In genomic region chr5:137569031-137569430, GRCm38 (mm10) we compare ENCODE assay signal across 1 mouse cellular context.
TF ChIP-seq lines count a peak whose summit lies in the region.

No protein-coding gene starts in this region.

TF ChIP-seq in CH12.LX, 34 proteins besides CTCF, POLR2A, EP300 and RAD21 (continued from another document):
- no peak for TF ChIP-seq BHLHE40 (IDR thresholded peaks at IDR 0.05; ENCODE audit: low read depth, low read length)
- no peak for TF ChIP-seq CHD1 (IDR thresholded peaks at IDR 0.05; ENCODE audit: low read depth, low read length)
- TF ChIP-seq USF1 (IDR thresholded peaks at IDR 0.05; ENCODE audit: low read depth, low read length) = no peak
- no peak for TF ChIP-seq MAX (IDR thresholded peaks at IDR 0.05; ENCODE audit: low read length)
- TF ChIP-seq IRF4 (IDR thresholded peaks at IDR 0.05; ENCODE audit: low read depth, low read length) = no peak
- no peak for TF ChIP-seq CHD2 (IDR thresholded peaks at IDR 0.05; ENCODE audit: low read length)
- TF ChIP-seq MAFK (IDR thresholded peaks at IDR 0.05; ENCODE audit: insufficient replicate concordance, low read length) = no peak
- TF ChIP-seq MYC (IDR thresholded peaks at IDR 0.05; ENCODE audit: low read depth, low read length) = no peak
- no peak for TF ChIP-seq KAT2A (IDR thresholded peaks at IDR 0.05; ENCODE audit: insufficient replicate concordance, low read length)
- no peak for TF ChIP-seq MXI1 (IDR thresholded peaks at IDR 0.05; ENCODE audit: low read depth, low read length)
- no peak for TF ChIP-seq TCF12 (IDR thresholded peaks at IDR 0.05; ENCODE audit: low read depth, low read length)
